Mouse (Mus musculus): ENCODE measurements at regions not wholly inside any gene's neighbourhood (a gene's known extent, or its start where the extent isn't known, plus 50 kb on each side); places are given as distances from the start of the nearest gene placed in this dataset.
A peak's percentile ranks its signal among the peaks of the same experiment; 100 is the strongest.

- H3K4me1 ChIP-seq (ENCODE audit: control insufficient read depth, insufficient read depth, low read length): no peaks in the 10 kb centered on the region
- H3K27ac ChIP-seq (ENCODE audit: insufficient read depth, low read length): no peak overlapping the region
- no peaks in the 10 kb centered on the region for H3K27me3 ChIP-seq (ENCODE audit: control insufficient read depth, insufficient read depth, low read length)
- no peak for TF ChIP-seq POLR2A (IDR thresholded peaks at IDR 0.05; ENCODE audit: borderline replicate concordance, insufficient read depth, low read length)
- 89% methylated on average over 9 of the region's 9 CpGs for WGBS
- DNase-seq: no peak
- no peak overlapping the region for H3K4me3 ChIP-seq (replicated peaks; ENCODE audit: insufficient read depth, low read depth, low read length)
Observed at GRCm38 (mm10) chr2:128270377-128271129, 144.7 kb downstream of the Bcl2l11 start.

GRCm38 (mm10) chr2:128272789-128273188 is 147.0 kb downstream of the Bcl2l11 start:
- no peaks in the 10 kb centered on the region for H3K27me3 ChIP-seq (ENCODE audit: control insufficient read depth, insufficient read depth, low read length)
- no peak overlapping the region for H3K27ac ChIP-seq (ENCODE audit: insufficient read depth, low read length)
- 54% methylated on average over 7 of the region's 7 CpGs for WGBS
- H3K4me3 ChIP-seq (replicated peaks; ENCODE audit: insufficient read depth, low read depth, low read length): no peak overlapping the region
- no peaks in the 10 kb centered on the region; the same call in 1 of the 2 replicates for H3K4me1 ChIP-seq (ENCODE audit: control insufficient read depth, insufficient read depth, low read length)
- no peak for DNase-seq
- TF ChIP-seq CTCF (IDR thresholded peaks at IDR 0.05; ENCODE audit: borderline replicate concordance, insufficient read depth, low read depth, low read length) (no peak), POLR2A (IDR thresholded peaks at IDR 0.05; ENCODE audit: borderline replicate concordance, insufficient read depth, low read length) (no peak)

- no peak for TF ChIP-seq CTCF (IDR thresholded peaks at IDR 0.05; ENCODE audit: borderline replicate concordance, insufficient read depth, low read depth, low read length)
- TF ChIP-seq POLR2A (IDR thresholded peaks at IDR 0.05; ENCODE audit: borderline replicate concordance, insufficient read depth, low read length): no peak
- WGBS: 87% methylated on average over 4 of the region's 4 CpGs
- H3K4me3 ChIP-seq (replicated peaks; ENCODE audit: insufficient read depth, low read depth, low read length): no peak overlapping the region
- no peaks in the 10 kb centered on the region for H3K27me3 ChIP-seq (ENCODE audit: control insufficient read depth, insufficient read depth, low read length)
- no peaks in the 10 kb centered on the region; the same call in 1 of the 2 replicates for H3K4me1 ChIP-seq (ENCODE audit: control insufficient read depth, insufficient read depth, low read length)
- no peak overlapping the region for H3K27ac ChIP-seq (ENCODE audit: insufficient read depth, low read length)
- no peak for DNase-seq
Observed at GRCm38 (mm10) chr2:128273292-128273691, 147.5 kb downstream of the Bcl2l11 start.

- H3K4me3 ChIP-seq (replicated peaks; ENCODE audit: insufficient read depth, low read depth, low read length): no peak overlapping the region
- TF ChIP-seq POLR2A (IDR thresholded peaks at IDR 0.05; ENCODE audit: borderline replicate concordance, insufficient read depth, low read length) (no peak), CTCF (IDR thresholded peaks at IDR 0.05; ENCODE audit: borderline replicate concordance, insufficient read depth, low read depth, low read length) (no peak)
- no peak overlapping the region for H3K27ac ChIP-seq (ENCODE audit: insufficient read depth, low read length)
- DNase-seq: no peak
- no peaks in the 10 kb centered on the region for H3K27me3 ChIP-seq (ENCODE audit: control insufficient read depth, insufficient read depth, low read length)
- 93% methylated on average over 5 of the region's 5 CpGs for WGBS
- peaks cover 2% of the 10 kb centered on the region; the same call in 1 of the 2 replicates for H3K4me1 ChIP-seq (ENCODE audit: control insufficient read depth, insufficient read depth, low read length)
Observed at GRCm38 (mm10) chr2:128276337-128276736, 150.5 kb downstream of the Bcl2l11 start.

- no peak for DNase-seq
- Histone ChIP-seq H3K4me3 (replicated peaks; ENCODE audit: insufficient read depth, low read depth, low read length) (no peak overlapping the region), H3K27me3 (ENCODE audit: control insufficient read depth, insufficient read depth, low read length) (no peaks in the 10 kb centered on the region), H3K27ac (ENCODE audit: insufficient read depth, low read length) (no peak overlapping the region), H3K4me1 (ENCODE audit: control insufficient read depth, insufficient read depth, low read length) (peaks cover 2% of the 10 kb centered on the region; the same call in 1 of the 2 replicates)
- WGBS: 43% methylated on average over 4 of the region's 4 CpGs
- no peak for TF ChIP-seq POLR2A (IDR thresholded peaks at IDR 0.05; ENCODE audit: borderline replicate concordance, insufficient read depth, low read length)
- no peak for TF ChIP-seq CTCF (IDR thresholded peaks at IDR 0.05; ENCODE audit: borderline replicate concordance, insufficient read depth, low read depth, low read length)
Observed at GRCm38 (mm10) chr2:128277387-128278123, 151.7 kb downstream of the Bcl2l11 start.

GRCm38 (mm10) chr2:128278124-128278432 is 152.2 kb downstream of the Bcl2l11 start:
- Histone ChIP-seq H3K27me3 (ENCODE audit: control insufficient read depth, insufficient read depth, low read length) (no peaks in the 10 kb centered on the region), H3K27ac (ENCODE audit: insufficient read depth, low read length) (no peak overlapping the region), H3K4me3 (replicated peaks; ENCODE audit: insufficient read depth, low read depth, low read length) (no peak overlapping the region), H3K4me1 (ENCODE audit: control insufficient read depth, insufficient read depth, low read length) (peaks cover 2% of the 10 kb centered on the region; the same call in 1 of the 2 replicates)
- TF ChIP-seq CTCF (IDR thresholded peaks at IDR 0.05; ENCODE audit: borderline replicate concordance, insufficient read depth, low read depth, low read length): no peak
- TF ChIP-seq POLR2A (IDR thresholded peaks at IDR 0.05; ENCODE audit: borderline replicate concordance, insufficient read depth, low read length): no peak
- WGBS: 5% methylated on average over 5 of the region's 5 CpGs
- peak; percentile 72 to 84 for DNase-seq

- no peak overlapping the region for H3K27ac ChIP-seq (ENCODE audit: insufficient read depth, low read length)
- no peaks in the 10 kb centered on the region for H3K27me3 ChIP-seq (ENCODE audit: control insufficient read depth, insufficient read depth, low read length)
- 12% methylated on average over 12 of the region's 12 CpGs for WGBS
- H3K4me1 ChIP-seq (ENCODE audit: control insufficient read depth, insufficient read depth, low read length): peaks cover 2% of the 10 kb centered on the region; the same call in 1 of the 2 replicates
- H3K4me3 ChIP-seq (replicated peaks; ENCODE audit: insufficient read depth, low read depth, low read length): no peak overlapping the region
- no peak for TF ChIP-seq CTCF (IDR thresholded peaks at IDR 0.05; ENCODE audit: borderline replicate concordance, insufficient read depth, low read depth, low read length)
- TF ChIP-seq POLR2A (IDR thresholded peaks at IDR 0.05; ENCODE audit: borderline replicate concordance, insufficient read depth, low read length): no peak
- DNase-seq: peak; percentile 41 to 47
Observed at GRCm38 (mm10) chr2:128278608-128279081, 152.8 kb downstream of the Bcl2l11 start.

Data from cerebellum, adult 2 months (tissue).